In genomic region chr4:109280459-109281160, GRCm38 (mm10) we compare ENCODE assay signal across 8 mouse cellular contexts. TPM values are rescaled to one million over a fixed set of nuclear protein-coding genes. Genes with fewer than 3 reads are reported as not detected.
DNase-seq lines count a peak whose midpoint lies in the region; ATAC-seq and TF ChIP-seq lines count a peak whose summit lies in the region.

No protein-coding gene starts in this region.

- H3K4me2 ChIP-seq in hindbrain, embryonic 11.5 days (replicated peaks; ENCODE audit: low read depth, low read length): peak overlapping the region; percentile 85
- peak overlapping the region; percentile 91 for H3K4me2 ChIP-seq in liver, embryonic 13.5 days
- peak overlapping the region; percentile 94 for H3K4me2 ChIP-seq in myocyte (ENCODE audit: low read depth)

- no peak for TF ChIP-seq CTCF in bone marrow, adult 2 months (IDR thresholded peaks at IDR 0.05; ENCODE audit: control insufficient read depth, insufficient read depth, low read length)

- H3ac ChIP-seq in myocyte (ENCODE audit: control insufficient read depth, insufficient read length): peak overlapping the region; percentile 57

- no peak for DNase-seq in frontal cortex, adult 2 months (ENCODE audit: extremely low spot score in 1 of 2, low spot score in 1 of 2)
- DNase-seq in hindbrain, embryonic 11.5 days (ENCODE audit: low spot score): peak; percentile 56
- DNase-seq in liver, embryonic 13.5 days: peak; percentile 19
- DNase-seq in testis, postnatal 14 days (ENCODE audit: low spot score): peak; percentile 67

- H3K9me3 ChIP-seq in hindbrain, embryonic 11.5 days (ENCODE audit: control insufficient read depth, low read length): no peaks in the 10 kb centered on the region
- H3K9me3 ChIP-seq in liver, embryonic 13.5 days (replicated peaks): no peaks in the 10 kb centered on the region

- peak; percentile 51 for ATAC-seq in frontal cortex, adult (ENCODE audit: low TSS enrichment)
- peak; percentile 54 for ATAC-seq in erythroid progenitor cell, adult 5-6 weeks (replicated peaks; ENCODE audit: low FRiP score, poor library complexity, severe bottlenecking)
- peak; percentile 92 for ATAC-seq in hindbrain, embryonic 11.5 days (ENCODE audit: low FRiP score)
- peak; percentile 77 for ATAC-seq in liver, embryonic 13.5 days (ENCODE audit: low read depth)

- 0 out of 2 replicates have a peak, but pooled peaks cover 2% of the 10 kb centered on the region for H3K27me3 ChIP-seq in hindbrain, embryonic 11.5 days (ENCODE audit: control insufficient read depth, insufficient read depth, low read length)
- H3K27me3 ChIP-seq in liver, embryonic 13.5 days: no peaks in the 10 kb centered on the region
- no peaks in the 10 kb centered on the region for H3K27me3 ChIP-seq in myocyte (ENCODE audit: control insufficient read depth, insufficient read depth, insufficient read length)

- peaks cover 44% of the 10 kb centered on the region for H3K79me2 ChIP-seq in myocyte (ENCODE audit: control insufficient read depth, insufficient read depth)

- peak overlapping the region; percentile 82 for H3K4me3 ChIP-seq in bone marrow, adult 2 months (replicated peaks; ENCODE audit: control insufficient read depth, low read depth, low read length)
- peak overlapping the region; percentile 84 for H3K4me3 ChIP-seq in hindbrain, embryonic 11.5 days (ENCODE audit: low read depth, low read length)
- peak overlapping the region; percentile 96 for H3K4me3 ChIP-seq in liver, embryonic 13.5 days (replicated peaks)
- H3K4me3 ChIP-seq in myocyte: peak overlapping the region; percentile 65

- WGBS in bone marrow, adult 2 months: 1% methylated on average over 85 of the region's 85 CpGs
- WGBS in hindbrain, embryonic 11.5 days: under 1% methylated on average over 33 of the region's 85 CpGs
- WGBS in liver, embryonic 13.5 days (ENCODE audit: insufficient replicate concordance): under 1% methylated on average over 60 of the region's 85 CpGs

- no peak for TF ChIP-seq POLR2A in bone marrow, adult 2 months (IDR thresholded peaks at IDR 0.05; ENCODE audit: borderline replicate concordance, control insufficient read depth, low read depth, low read length)
- no peak for TF ChIP-seq POLR2A in myocyte (IDR thresholded peaks at IDR 0.05; ENCODE audit: insufficient read length, low read depth)

- no peaks in the 10 kb centered on the region for H3K36me3 ChIP-seq in hindbrain, embryonic 11.5 days (ENCODE audit: control insufficient read depth, insufficient read depth, low read length)
- no peaks in the 10 kb centered on the region for H3K36me3 ChIP-seq in liver, embryonic 13.5 days
- no peaks in the 10 kb centered on the region for H3K36me3 ChIP-seq in myocyte (ENCODE audit: control insufficient read depth, insufficient read depth)

- peak overlapping the region; percentile 87 for H3K27ac ChIP-seq in bone marrow, adult 2 months (ENCODE audit: control insufficient read depth, insufficient read depth, low read depth, low read length, poor library complexity)
- H3K27ac ChIP-seq in hindbrain, embryonic 11.5 days (ENCODE audit: low read depth, low read length): no peak overlapping the region; the same call in 1 of the 2 replicates
- H3K27ac ChIP-seq in liver, embryonic 13.5 days: peak overlapping the region; percentile 94

- peak overlapping the region; percentile 77 for H3K9ac ChIP-seq in hindbrain, embryonic 11.5 days (ENCODE audit: low read depth, low read length)
- peak overlapping the region; percentile 97 for H3K9ac ChIP-seq in liver, embryonic 13.5 days

- peaks cover 3% of the 10 kb centered on the region; the same call in 1 of the 2 replicates for H3K4me1 ChIP-seq in bone marrow, adult 2 months (ENCODE audit: control insufficient read depth, insufficient read depth, low read length)
- 0 out of 2 replicates have a peak, but pooled peaks cover 2% of the 10 kb centered on the region for H3K4me1 ChIP-seq in hindbrain, embryonic 11.5 days (replicated peaks; ENCODE audit: control insufficient read depth, insufficient read depth, low read length)
- H3K4me1 ChIP-seq in liver, embryonic 13.5 days (replicated peaks): peaks cover 47% of the 10 kb centered on the region

TF ChIP-seq in myocyte, 11 proteins besides CTCF, POLR2A, EP300 and RAD21:
- TF ChIP-seq MYOD1 (IDR thresholded peaks at IDR 0.05; ENCODE audit: control insufficient read depth in 1 of 3, insufficient read length in 2 of 3, low read depth in 2 of 3) (no peak), MYOG (IDR thresholded peaks at IDR 0.05; ENCODE audit: control insufficient read depth in 1 of 3, insufficient read depth in 1 of 3, insufficient read length in 2 of 3, low read depth in 2 of 3) (peak in 1 of 3 experiments; percentile 16), USF1 (IDR thresholded peaks at IDR 0.05; ENCODE audit: low read depth) (no peak)

RNA-seq across cellular contexts. Expression of gene Eps15, which starts 0.5 kb away (rescaled TPM):
- 119 and 124 TPM in 2 replicates for polyA plus RNA-seq in frontal cortex, adult 2 months (2012; rRNA removed)
- polyA plus RNA-seq in bone marrow, adult 2 months (2011; ENCODE audit: insufficient read depth, insufficient read length, low replicate concordance, missing spikeins): 52.4 and 54.0 TPM in 2 replicates
- total RNA-seq in erythroid progenitor cell, adult 5-6 weeks (2015; ENCODE audit: low replicate concordance): 121 and 126 TPM in 2 replicates
- 137 and 170 TPM in 2 replicates for total RNA-seq in erythroid progenitor cell, adult 5-6 weeks (2017; ENCODE audit: low replicate concordance)
- 53.6 and 57.6 TPM in 2 replicates for polyA plus RNA-seq in hindbrain, embryonic 11.5 days (2014; fragmentation: Nextera tagmentation; extraction: Ambion mirVana)
- 36.2 and 50.2 TPM in 2 replicates for polyA plus RNA-seq in liver, embryonic 13.5 days (2015; fragmentation: Nextera tagmentation; extraction: Ambion mirVana)
- polyA plus RNA-seq in myocyte (2012; fragmentation: generic; extraction: Trizol): 23.7 TPM

RNA-seq across cellular contexts. Expression of gene Calr4, which starts 46.3 kb away (rescaled TPM):
- polyA plus RNA-seq in frontal cortex, adult 2 months (2012; rRNA removed): 0.76 and 1.1 TPM in 2 replicates
- polyA plus RNA-seq in bone marrow, adult 2 months (2011; ENCODE audit: insufficient read depth, insufficient read length, low replicate concordance, missing spikeins): 0.99 and 3.1 TPM in 2 replicates
- not detected in 2 replicates for total RNA-seq in erythroid progenitor cell, adult 5-6 weeks (2015; ENCODE audit: low replicate concordance)
- total RNA-seq in erythroid progenitor cell, adult 5-6 weeks (2017; ENCODE audit: low replicate concordance): not detected in 2 replicates
- polyA plus RNA-seq in hindbrain, embryonic 11.5 days (2014; fragmentation: Nextera tagmentation; extraction: Ambion mirVana): 0.09 and 0.54 TPM in 2 replicates
- not detected in 2 replicates for polyA plus RNA-seq in liver, embryonic 13.5 days (2015; fragmentation: Nextera tagmentation; extraction: Ambion mirVana)
- 0.34 TPM for polyA plus RNA-seq in myocyte (2012; fragmentation: generic; extraction: Trizol)

Comparison
In these comparisons a context has a peak if more than half of its experiments do, and no peak if none do; other contexts are left out.
1. DNase-seq: peak in hindbrain, embryonic 11.5 days (single experiment), liver, embryonic 13.5 days (single experiment) and testis, postnatal 14 days (single experiment); none in frontal cortex, adult 2 months (0 of 2).
2. Peak in every context shown above with its lines, with median percentiles within 50 percentile points of each other: ATAC-seq, H3K4me3 ChIP-seq and H3K4me2 ChIP-seq.